Mouse (Mus musculus) lung, adult 2 months (tissue): ENCODE data around the gene Mepe. TPM values are rescaled to one million over a fixed set of nuclear protein-coding genes. Genes with fewer than 3 reads are reported as not detected.

Experiments used
- DNase-seq: peaks from one replicate; pipeline ENCODE4 v3.0.0; 2022
- H3K4me1 ChIP-seq: fragments of 200-500 bp; 2 replicates; pipeline ENCODE4 v1.6.1; 2011; ENCODE audit warnings: low read length; ENCODE audit not compliant: control insufficient read depth, insufficient read depth
- H3K4me3 ChIP-seq: fragments of 200-500 bp; replicated peaks from 2 replicates; pipeline ENCODE3; 2011; ENCODE audit warnings: low read depth, mild to moderate bottlenecking, control low read depth, low read length; ENCODE audit errors: extremely low read depth
- CTCF ChIP-seq: fragments of 200-500 bp; IDR thresholded peaks from 2 replicates; pipeline ENCODE4 v1.5.1; 2011; ENCODE audit warnings: mild to moderate bottlenecking, low read length, control low read depth; ENCODE audit not compliant: insufficient read depth
- POLR2A ChIP-seq: fragments of 200-500 bp; IDR thresholded peaks from 2 replicates; pipeline ENCODE4 v1.6.1; 2011; ENCODE audit warnings: low read depth, mild to moderate bottlenecking, control low read depth, low read length, borderline replicate concordance; ENCODE audit errors: extremely low read depth
- WGBS: fragments of 180-500 bp; shearing (Covaris S2); methylation state at CpG from one replicate; pipeline ENCODE4 v1.1.7; 2018; 5-methylcytosine and 5-hydroxymethylcytosine counted together
- polyA plus RNA-seq: library from polyadenylated mRNA; depleted of rRNA; stranded (reverse); fragments of >200 nt; gene quantifications from 2 replicates; pipeline ENCODE4 v1.2.3, GENCODE M21; 2012

Gene Mepe
- polyA plus RNA-seq, 1 experiment, result not detected

- Histone ChIP-seq H3K4me3 (no peak overlapping the region), H3K4me1 (no peaks in the 10 kb centered on the region)
- TF ChIP-seq CTCF (no peak), POLR2A (no peak)
- WGBS, result 54% methylated on average over 6 of the region's 6 CpGs
- no peak for DNase-seq
Observed at GRCm38 (mm10) chr5:104345241-104345630, 20.1 kb downstream of the Mepe start.

GRCm38 (mm10) chr5:104351041-104351440 lies 25.9 kb downstream of the Mepe start:
- TF ChIP-seq POLR2A (no peak), CTCF (no peak)
- Histone ChIP-seq H3K4me1 (peaks cover 5% of the 10 kb centered on the region), H3K4me3 (no peak overlapping the region)
- DNase-seq, result no peak
- WGBS, result 55% methylated on average over 1 of the region's 1 CpGs

- peaks cover 5% of the 10 kb centered on the region for H3K4me1 ChIP-seq
- TF ChIP-seq CTCF, result no peak
- TF ChIP-seq POLR2A, result no peak
- 25% methylated on average over 5 of the region's 5 CpGs for WGBS
- DNase-seq, result no peak
- no peak overlapping the region for H3K4me3 ChIP-seq
Observed at GRCm38 (mm10) chr5:104351874-104352273, 26.7 kb downstream of the Mepe start.

- DNase-seq, result no peak
- TF ChIP-seq POLR2A, result no peak
- no peak for TF ChIP-seq CTCF
- H3K4me3 ChIP-seq, result no peak overlapping the region
- 49% methylated on average over 5 of the region's 5 CpGs for WGBS
- H3K4me1 ChIP-seq, result peaks cover 3% of the 10 kb centered on the region
Observed at GRCm38 (mm10) chr5:104357575-104357974, 32.4 kb downstream of the Mepe start.

- Histone ChIP-seq H3K4me3 (no peak overlapping the region), H3K4me1 (peaks cover 3% of the 10 kb centered on the region)
- 31% methylated on average over 7 of the region's 7 CpGs for WGBS
- no peak for TF ChIP-seq POLR2A
- no peak for TF ChIP-seq CTCF
- DNase-seq, result no peak
Observed at GRCm38 (mm10) chr5:104358592-104358991, 33.5 kb downstream of the Mepe start.

GRCm38 (mm10) chr5:104359257-104359656 lies 34.1 kb downstream of the Mepe start:
- TF ChIP-seq POLR2A (no peak), CTCF (no peak)
- WGBS, result 78% methylated on average over 6 of the region's 6 CpGs
- DNase-seq, result no peak

GRCm38 (mm10) chr5:104370580-104370979 lies 45.5 kb downstream of the Mepe start:
- Histone ChIP-seq H3K4me3 (no peak overlapping the region), H3K4me1 (peaks cover 5% of the 10 kb centered on the region; the same call in 1 of the 2 replicates)
- 78% methylated on average over 5 of the region's 5 CpGs for WGBS
- TF ChIP-seq POLR2A, result no peak
- TF ChIP-seq CTCF, result no peak
- no peak for DNase-seq

More at GRCm38 (mm10) chr5:104359257-104359656, 34.1 kb downstream of the Mepe start:
- Histone ChIP-seq H3K4me1 (peaks cover 3% of the 10 kb centered on the region), H3K4me3 (no peak overlapping the region)

GRCm38 (mm10) chr5:104371284-104371683 lies 46.2 kb downstream of the Mepe start:
- TF ChIP-seq POLR2A (no peak), CTCF (no peak)
- DNase-seq, result no peak
- WGBS, result 84% methylated on average over 4 of the region's 4 CpGs
- no peak overlapping the region for H3K4me3 ChIP-seq
- peaks cover 5% of the 10 kb centered on the region; the same call in 1 of the 2 replicates for H3K4me1 ChIP-seq

GRCm38 (mm10) chr5:104373648-104374307 lies 48.6 kb downstream of the Mepe start:
- Histone ChIP-seq H3K4me1 (peaks cover 5% of the 10 kb centered on the region; the same call in 1 of the 2 replicates), H3K4me3 (no peak overlapping the region)
- no peak for DNase-seq
- 86% methylated on average over 4 of the region's 4 CpGs for WGBS
- TF ChIP-seq CTCF, result no peak
- no peak for TF ChIP-seq POLR2A

GRCm38 (mm10) chr5:104374308-104374660 lies 49.2 kb downstream of the Mepe start:
- TF ChIP-seq CTCF (no peak), POLR2A (no peak; the same call in 1 of the 2 replicates)
- DNase-seq, result peak; percentile 10
- Histone ChIP-seq H3K4me1 (peaks cover 5% of the 10 kb centered on the region; the same call in 1 of the 2 replicates), H3K4me3 (no peak overlapping the region)
- 26% methylated on average over 6 of the region's 6 CpGs for WGBS
